Mouse (Mus musculus): ENCODE data around the gene Ttc23. TPM values are rescaled to one million over a fixed set of nuclear protein-coding genes. Genes with fewer than 3 reads are reported as not detected.
A peak's percentile ranks its signal among the peaks of the same experiment; 100 is the strongest.

Ttc23 gene
- polyA plus RNA-seq, 1 experiment, result not detected

GRCm38 (mm10) chr7:67758858-67759628 is 111.8 kb downstream of the Ttc23 start:
- H3K27me3 ChIP-seq (ENCODE audit: control insufficient read depth), result peaks cover 30% of the 10 kb centered on the region
- no peak for TF ChIP-seq GATA1 (IDR thresholded peaks at IDR 0.05; ENCODE audit: low read length)
- TF ChIP-seq TAL1 (IDR thresholded peaks at IDR 0.05; ENCODE audit: low read length), result no peak

DNA sequence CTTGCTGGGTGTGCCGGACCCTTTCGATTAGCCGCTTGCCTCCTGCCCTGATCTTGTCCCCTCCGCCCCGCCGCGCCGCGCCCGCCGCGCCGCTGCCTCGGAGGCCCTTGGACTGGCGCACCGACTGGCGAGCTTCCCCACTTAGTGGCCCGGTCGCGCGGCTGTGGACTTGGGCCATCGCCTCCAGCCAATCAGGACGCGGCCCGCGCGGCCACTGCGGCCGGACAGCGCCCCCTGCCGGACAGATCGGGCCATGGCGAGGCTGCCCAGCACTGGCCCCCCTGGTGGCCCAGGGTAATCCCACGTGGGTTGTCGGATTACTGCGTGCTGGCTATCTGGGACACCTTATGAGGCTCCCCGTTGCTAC is 112.4 kb downstream of the Ttc23 start, which contains the start of gene Synm:
Synm (minus strand) TSS at position 114 of the 367 bp plus-strand sequence.
- no peak for TF ChIP-seq TAL1 (IDR thresholded peaks at IDR 0.05; ENCODE audit: low read length)
- no peak for TF ChIP-seq GATA1 (IDR thresholded peaks at IDR 0.05; ENCODE audit: low read length)

More at GRCm38 (mm10) chr7:67758858-67759628, 111.8 kb downstream of the Ttc23 start:
- H3K36me3 ChIP-seq (ENCODE audit: control insufficient read depth), result no peaks in the 10 kb centered on the region
- H3K4me1 ChIP-seq (ENCODE audit: control insufficient read depth), result peaks cover 11% of the 10 kb centered on the region
- H3K9me3 ChIP-seq (ENCODE audit: control insufficient read depth, low read length), result no peaks in the 10 kb centered on the region
- H3K4me3 ChIP-seq (replicated peaks), result peak overlapping the region; percentile 47

DNA sequence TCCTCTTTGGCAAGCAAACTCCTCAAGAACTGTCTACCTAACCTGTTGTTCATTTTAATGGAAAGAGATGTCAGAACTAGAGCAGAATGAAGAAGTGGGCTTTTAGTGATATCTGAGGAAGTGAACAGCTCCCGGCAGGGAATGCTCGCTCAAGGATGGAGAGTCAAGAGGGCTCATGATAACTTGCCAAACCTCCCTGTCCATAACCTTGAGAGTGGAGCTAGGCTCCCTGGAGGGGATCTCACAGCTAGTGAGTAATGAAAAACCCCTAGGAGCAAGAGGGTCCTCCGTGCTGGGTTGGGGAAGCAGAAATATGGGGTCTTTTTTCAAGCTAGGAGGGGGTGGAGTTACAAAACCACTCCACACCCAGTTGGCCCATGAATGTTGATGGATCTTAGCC is 116.4 kb downstream of the Ttc23 start:
- TF ChIP-seq GATA1 (IDR thresholded peaks at IDR 0.05; ENCODE audit: low read length) (no peak), TAL1 (IDR thresholded peaks at IDR 0.05; ENCODE audit: low read length) (no peak)
- no peaks in the 10 kb centered on the region for H3K36me3 ChIP-seq (ENCODE audit: control insufficient read depth)
- H3K4me1 ChIP-seq (ENCODE audit: control insufficient read depth), result peaks cover 11% of the 10 kb centered on the region
- H3K4me3 ChIP-seq (replicated peaks), result no peak overlapping the region
- no peaks in the 10 kb centered on the region for H3K9me3 ChIP-seq (ENCODE audit: control insufficient read depth, low read length)
- peaks cover 17% of the 10 kb centered on the region for H3K27me3 ChIP-seq (ENCODE audit: control insufficient read depth)

More for the DNA sequence above, 112.4 kb downstream of the Ttc23 start, which contains the start of gene Synm:
- Histone ChIP-seq H3K4me1 (ENCODE audit: control insufficient read depth) (peaks cover 11% of the 10 kb centered on the region), H3K27me3 (ENCODE audit: control insufficient read depth) (peaks cover 30% of the 10 kb centered on the region), H3K9me3 (ENCODE audit: control insufficient read depth, low read length) (no peaks in the 10 kb centered on the region), H3K36me3 (ENCODE audit: control insufficient read depth) (no peaks in the 10 kb centered on the region), H3K4me3 (replicated peaks) (peak within 1 kb of the TSS; percentile 47)

- Histone ChIP-seq H3K4me1 (ENCODE audit: control insufficient read depth) (no peaks in the 10 kb centered on the region), H3K9me3 (ENCODE audit: control insufficient read depth, low read length) (no peaks in the 10 kb centered on the region), H3K4me3 (replicated peaks) (no peak overlapping the region), H3K27me3 (ENCODE audit: control insufficient read depth) (no peaks in the 10 kb centered on the region), H3K36me3 (ENCODE audit: control insufficient read depth) (no peaks in the 10 kb centered on the region)
- TF ChIP-seq GATA1 (IDR thresholded peaks at IDR 0.05; ENCODE audit: low read length) (no peak), TAL1 (IDR thresholded peaks at IDR 0.05; ENCODE audit: low read length) (no peak)
Measured at GRCm38 (mm10) chr7:67768125-67768524, 120.9 kb downstream of the Ttc23 start.

- H3K27me3 ChIP-seq (ENCODE audit: control insufficient read depth), result no peaks in the 10 kb centered on the region
Measured at GRCm38 (mm10) chr7:67769487-67769886, 122.3 kb downstream of the Ttc23 start.

DNA sequence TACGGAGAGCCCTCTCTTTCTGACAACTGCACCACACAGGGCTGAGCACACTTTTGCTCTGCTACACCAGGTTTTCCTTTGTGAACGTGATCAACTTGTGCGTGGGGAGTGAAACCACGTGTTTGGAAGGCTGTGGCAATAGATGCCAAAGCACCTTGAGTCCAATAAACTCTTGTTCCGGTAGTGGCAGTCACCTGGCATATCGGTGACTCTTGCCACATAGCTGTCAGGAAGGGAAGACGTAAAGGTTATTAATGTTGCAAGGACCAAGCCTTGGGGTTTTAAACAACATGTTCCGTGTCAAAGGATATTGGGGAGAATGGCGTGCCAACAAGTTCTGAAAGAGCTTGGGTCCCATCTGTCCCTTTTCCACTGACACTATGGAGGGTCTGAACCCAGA is 125.0 kb downstream of the Ttc23 start:
- Histone ChIP-seq H3K4me1 (ENCODE audit: control insufficient read depth) (no peaks in the 10 kb centered on the region), H3K4me3 (replicated peaks) (no peak overlapping the region), H3K27me3 (ENCODE audit: control insufficient read depth) (no peaks in the 10 kb centered on the region), H3K36me3 (ENCODE audit: control insufficient read depth) (no peaks in the 10 kb centered on the region), H3K9me3 (ENCODE audit: control insufficient read depth, low read length) (no peaks in the 10 kb centered on the region)
- TF ChIP-seq TAL1 (IDR thresholded peaks at IDR 0.05; ENCODE audit: low read length) (no peak), GATA1 (IDR thresholded peaks at IDR 0.05; ENCODE audit: low read length) (no peak)

More at GRCm38 (mm10) chr7:67769487-67769886, 122.3 kb downstream of the Ttc23 start:
- H3K9me3 ChIP-seq (ENCODE audit: control insufficient read depth, low read length), result no peaks in the 10 kb centered on the region
- no peak for TF ChIP-seq GATA1 (IDR thresholded peaks at IDR 0.05; ENCODE audit: low read length)
- no peak for TF ChIP-seq TAL1 (IDR thresholded peaks at IDR 0.05; ENCODE audit: low read length)
- H3K4me3 ChIP-seq (replicated peaks), result no peak overlapping the region
- no peaks in the 10 kb centered on the region for H3K36me3 ChIP-seq (ENCODE audit: control insufficient read depth)
- H3K4me1 ChIP-seq (ENCODE audit: control insufficient read depth), result no peaks in the 10 kb centered on the region

- TF ChIP-seq TAL1 (IDR thresholded peaks at IDR 0.05; ENCODE audit: low read length) (no peak), GATA1 (IDR thresholded peaks at IDR 0.05; ENCODE audit: low read length) (no peak)
Measured at GRCm38 (mm10) chr7:67775623-67776022, 128.4 kb downstream of the Ttc23 start.

GRCm38 (mm10) chr7:67776636-67777305 is 129.6 kb downstream of the Ttc23 start:
- H3K27me3 ChIP-seq (ENCODE audit: control insufficient read depth), result no peaks in the 10 kb centered on the region
- no peaks in the 10 kb centered on the region for H3K9me3 ChIP-seq (ENCODE audit: control insufficient read depth, low read length)
- H3K36me3 ChIP-seq (ENCODE audit: control insufficient read depth), result no peaks in the 10 kb centered on the region
- H3K4me1 ChIP-seq (ENCODE audit: control insufficient read depth), result no peaks in the 10 kb centered on the region
- H3K4me3 ChIP-seq (replicated peaks), result no peak overlapping the region
- TF ChIP-seq GATA1 (IDR thresholded peaks at IDR 0.05; ENCODE audit: low read length), result no peak

More at GRCm38 (mm10) chr7:67775623-67776022, 128.4 kb downstream of the Ttc23 start:
- Histone ChIP-seq H3K27me3 (ENCODE audit: control insufficient read depth) (no peaks in the 10 kb centered on the region), H3K36me3 (ENCODE audit: control insufficient read depth) (no peaks in the 10 kb centered on the region), H3K9me3 (ENCODE audit: control insufficient read depth, low read length) (no peaks in the 10 kb centered on the region), H3K4me1 (ENCODE audit: control insufficient read depth) (no peaks in the 10 kb centered on the region), H3K4me3 (replicated peaks) (no peak overlapping the region)

- Histone ChIP-seq H3K4me1 (ENCODE audit: control insufficient read depth) (no peaks in the 10 kb centered on the region), H3K36me3 (ENCODE audit: control insufficient read depth) (no peaks in the 10 kb centered on the region), H3K9me3 (ENCODE audit: control insufficient read depth, low read length) (no peaks in the 10 kb centered on the region), H3K27me3 (ENCODE audit: control insufficient read depth) (no peaks in the 10 kb centered on the region), H3K4me3 (replicated peaks) (no peak overlapping the region)
- TF ChIP-seq TAL1 (IDR thresholded peaks at IDR 0.05; ENCODE audit: low read length) (no peak), GATA1 (IDR thresholded peaks at IDR 0.05; ENCODE audit: low read length) (no peak)
Measured at GRCm38 (mm10) chr7:67787861-67788260, 140.7 kb downstream of the Ttc23 start.
